Mouse (Mus musculus): ENCODE results near the gene Cers6.

- TF ChIP-seq CTCF (IDR thresholded peaks at IDR 0.05; ENCODE audit: low read depth) (no peak), EP300 (IDR thresholded peaks at IDR 0.05; ENCODE audit: low read depth) (no peak)
Measured at GRCm38 (mm10) chr2:68924344-68924743, 63.1 kb downstream of the Cers6 start.
